Mouse (Mus musculus) right cerebral cortex, postnatal 14 days (tissue): ENCODE results near the gene Tbc1d1.

Source experiments
- DNase-seq: peaks from one replicate; pipeline ENCODE4 v3.0.0; 2022

The Tbc1d1 gene

DNA sequence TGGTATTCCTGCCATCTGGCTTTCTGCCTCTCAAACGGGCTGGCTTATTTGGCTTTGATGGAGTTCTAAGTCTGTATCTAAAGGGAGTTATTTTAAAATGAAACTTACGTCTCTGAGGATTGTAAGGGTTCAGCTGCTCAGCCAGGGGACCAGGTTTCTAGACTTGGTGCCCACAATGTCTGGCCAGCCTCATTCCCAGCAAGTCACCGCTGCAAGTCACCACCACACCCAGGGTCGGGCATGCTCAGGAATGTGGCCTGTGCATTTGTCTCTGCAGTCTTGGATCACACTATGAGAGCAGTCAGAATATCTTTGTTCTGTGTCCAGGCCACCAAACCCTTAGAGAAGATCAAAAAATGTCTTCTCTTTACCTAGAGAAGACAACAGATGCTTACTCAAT, 237.4 kb downstream of the Tbc1d1 start:
- no peak for DNase-seq

DNA sequence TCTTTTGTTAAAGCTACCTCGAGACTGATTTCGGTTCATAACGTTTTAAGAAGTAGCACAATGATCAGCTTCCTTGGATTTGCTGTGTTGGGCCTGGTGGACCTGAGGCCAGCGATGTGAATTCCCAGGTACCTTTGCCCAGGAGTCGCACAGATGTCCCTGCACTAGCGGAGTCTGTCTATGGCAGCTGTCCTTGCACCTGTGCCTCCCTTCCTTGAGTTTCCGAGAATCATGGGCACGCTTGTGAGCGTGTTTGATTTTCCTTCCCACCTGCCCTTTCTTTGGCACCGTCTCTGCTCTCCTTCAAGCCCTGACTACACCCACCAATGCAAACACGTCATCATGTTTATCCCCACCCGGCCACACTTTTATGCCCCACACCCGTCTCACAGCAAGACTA, 242.1 kb downstream of the Tbc1d1 start:
- no peak for DNase-seq

- no peak for DNase-seq
Measured at GRCm38 (mm10) chr5:64400742-64401141, 244.6 kb downstream of the Tbc1d1 start.
